Mouse (Mus musculus) ES-E14 (cell line): ENCODE measurements around the gene Lmx1b. TPM values are rescaled to one million over a fixed set of nuclear protein-coding genes. Genes with fewer than 3 reads are reported as not detected.

ENCODE experiments used
- DNase-seq: peaks from one replicate; pipeline ENCODE4 v3.0.0-alpha.2; 2013; ENCODE audit warnings: low read depth, low spot score
- H3K27ac ChIP-seq: 2 replicates; pipeline ENCODE4 v1.5.1; 2012; ENCODE audit warnings: low read depth, mild to moderate bottlenecking, low read length, moderate library complexity, mixed read lengths; ENCODE audit not compliant: poor library complexity, insufficient read depth, severe bottlenecking
- H3K36me3 ChIP-seq: 2 replicates; pipeline ENCODE4 v1.6.1; 2012; ENCODE audit warnings: mild to moderate bottlenecking, low read length, moderate library complexity, mixed read lengths; ENCODE audit not compliant: control insufficient read depth, poor library complexity, insufficient read depth, severe bottlenecking
- H3K4me1 ChIP-seq, 2 experiments: fragments of 150-350 bp in 1 of 2; sonication (generic) in 1 of 2; 2 replicates each; pipeline ENCODE4 v1.6.1; 2012; ENCODE audit warnings: low read length in 2 of 2, mild to moderate bottlenecking in 1 of 2, mixed read lengths in 1 of 2; ENCODE audit not compliant: control insufficient read depth in 2 of 2, insufficient read depth in 2 of 2, poor library complexity in 1 of 2
- H3K4me3 ChIP-seq, 2 experiments: fragments of 150-350 bp in 1 of 2; sonication (generic) in 1 of 2; 2 replicates each; pipeline ENCODE4 v1.5.1; 2012; ENCODE audit warnings: low read length in 2 of 2, low read depth in 1 of 2, mild to moderate bottlenecking in 1 of 2, mixed read lengths in 1 of 2; ENCODE audit not compliant: insufficient read depth in 1 of 2, poor library complexity in 1 of 2, severe bottlenecking in 1 of 2
- H3K9ac ChIP-seq: 2 replicates; pipeline ENCODE4 v1.6.1; 2012; ENCODE audit warnings: low read depth, mild to moderate bottlenecking, low read length, mixed read lengths; ENCODE audit not compliant: poor library complexity, insufficient read depth, severe bottlenecking
- H3K9me3 ChIP-seq: fragments of 150-350 bp; sonication (generic); 2 replicates; pipeline ENCODE4 v1.6.1; 2012; ENCODE audit warnings: low read depth, mild to moderate bottlenecking, low read length; ENCODE audit not compliant: control insufficient read depth, insufficient read depth
- CHD2 ChIP-seq: IDR thresholded peaks from 2 replicates; pipeline ENCODE4 v1.6.1; 2014; ENCODE audit warnings: mild to moderate bottlenecking, low read depth, low read length, inconsistent platforms
- HCFC1 ChIP-seq: IDR thresholded peaks from 2 replicates; pipeline ENCODE4 v1.6.1; 2012; ENCODE audit warnings: low read length, inconsistent platforms, borderline replicate concordance; ENCODE audit not compliant: insufficient read depth
- MAFK ChIP-seq: IDR thresholded peaks from 2 replicates; pipeline ENCODE4 v1.6.1; 2014; ENCODE audit warnings: mild to moderate bottlenecking, low read depth, low read length, inconsistent platforms; ENCODE audit not compliant: insufficient read depth
- ZC3H11A ChIP-seq: IDR thresholded peaks from 2 replicates; pipeline ENCODE4 v1.6.1; 2012; ENCODE audit warnings: low read depth, mild to moderate bottlenecking, inconsistent platforms, low read length, borderline replicate concordance
- ZNF384 ChIP-seq: IDR thresholded peaks from 2 replicates; pipeline ENCODE4 v1.6.1; 2012; ENCODE audit warnings: low read depth, low read length, inconsistent platforms
- in situ Hi-C, 2 experiments: fragments of 600-800 bp; cut with MboI; formaldehyde crosslinking; loops; one replicate each; pipeline ENCODE4 v1.15.1; 2025; ENCODE audit warnings: low sequenced_read_pairs in 2 of 2, inconsistent platforms in 1 of 2; ENCODE audit not compliant: unreplicated experiment in 2 of 2
- total RNA-seq: library from RNA; depleted of rRNA; stranded (reverse); fragments of 300-350 nt; gene quantifications from 2 replicates; pipeline ENCODE4 v1.2.3, GENCODE M21; 2012

The Lmx1b gene
- total RNA-seq, 1 experiment: 0.67 TPM

DNA sequence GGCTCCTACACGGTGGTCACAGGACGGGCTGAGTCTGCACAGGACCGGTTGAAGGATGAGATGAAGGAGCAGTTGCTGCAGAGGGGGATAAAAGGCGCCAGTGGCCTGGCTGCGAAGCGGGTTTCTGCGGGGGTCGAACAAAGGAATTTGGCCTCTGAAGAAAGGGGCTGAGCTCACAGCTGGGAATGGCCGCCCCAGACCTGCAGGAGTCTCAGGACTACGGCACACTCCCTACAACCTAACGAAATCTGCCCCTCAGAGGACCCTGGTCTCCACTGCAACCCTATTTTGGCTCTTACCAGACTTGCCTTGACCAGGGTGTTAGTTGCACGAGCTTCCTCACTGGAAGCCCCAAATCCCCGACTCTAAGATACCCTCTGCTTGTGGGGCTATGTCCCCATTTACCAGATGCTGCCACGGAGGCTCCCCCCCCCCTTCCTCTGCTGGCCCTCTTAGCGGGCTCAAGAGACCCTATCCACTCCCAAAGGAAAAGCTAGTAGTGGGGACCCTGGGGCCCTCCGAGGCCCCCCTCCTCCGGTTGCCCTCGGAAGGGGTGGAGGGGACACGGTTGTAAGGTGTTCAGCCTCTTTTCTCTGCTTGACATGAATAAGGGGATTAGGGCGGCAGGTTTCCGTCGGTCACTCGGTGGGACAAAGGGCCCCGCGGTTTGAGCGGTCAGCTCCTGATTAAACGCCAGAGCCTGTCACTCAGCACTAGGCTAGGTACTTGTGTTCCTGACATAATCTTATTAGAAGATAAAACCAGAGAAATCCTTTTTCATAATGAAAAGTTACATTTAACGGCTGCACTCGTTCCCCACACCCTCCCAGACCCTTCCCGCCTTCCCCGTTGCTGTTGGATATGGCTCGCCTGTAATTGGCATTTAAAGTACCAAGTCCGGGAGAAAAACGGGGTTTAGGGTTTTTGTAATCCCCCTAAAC, 10.0 kb downstream of the Lmx1b start:
- H3K4me1 ChIP-seq: peaks cover 0 to 10% of the 10 kb centered on the region in 2 experiments; a peak in 2 of 4 replicates
- in situ Hi-C loops: loop anchor here (10.0 to 25.0 kb wide), 2 partner anchors 1993 to 1996 kb away; partner anchors contain the start of gene Prdm12 (in 1 of the 2)
- no peaks in the 10 kb centered on the region for H3K36me3 ChIP-seq
- H3K4me3 ChIP-seq: no peak overlapping the region
- H3K9me3 ChIP-seq: no peaks in the 10 kb centered on the region
- no peak overlapping the region for H3K9ac ChIP-seq
- TF ChIP-seq CHD2 (no peak), MAFK (no peak), HCFC1 (no peak), ZC3H11A (no peak), ZNF384 (no peak)
- DNase-seq: no peak
- no peak overlapping the region for H3K27ac ChIP-seq

DNA sequence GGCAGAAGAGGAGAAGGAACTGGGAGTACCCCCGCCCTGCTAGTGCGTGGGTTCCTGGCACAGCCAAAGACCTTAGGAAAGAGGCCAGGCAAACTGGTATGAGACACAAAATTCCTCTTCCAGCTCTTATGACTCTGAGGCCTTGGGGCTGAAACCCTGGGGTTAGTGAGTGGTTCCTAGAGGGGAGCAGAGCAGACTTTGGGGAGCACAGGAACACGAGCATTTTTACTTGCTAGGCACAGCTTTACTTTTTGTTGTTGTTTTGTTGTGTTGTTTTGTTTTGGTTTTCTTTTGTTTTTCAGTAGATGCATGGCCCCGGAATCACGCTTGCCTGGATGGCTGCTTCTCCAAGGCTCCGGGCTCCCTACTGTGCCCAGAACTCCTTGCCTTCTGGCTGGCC, 10.7 kb downstream of the Lmx1b start:
- Histone ChIP-seq H3K27ac (no peak overlapping the region), H3K9me3 (no peaks in the 10 kb centered on the region), H3K4me3 (no peak overlapping the region), H3K4me1 (peaks cover 0 to 10% of the 10 kb centered on the region in 2 experiments; a peak in 2 of 4 replicates), H3K9ac (no peak overlapping the region), H3K36me3 (no peaks in the 10 kb centered on the region)
- in situ Hi-C loops: loop anchor here (10.0 to 25.0 kb wide), 2 partner anchors 1992 to 1995 kb away; partner anchors contain the start of gene Prdm12 (in 1 of the 2)
- DNase-seq: no peak
- no peak for TF ChIP-seq HCFC1
- no peak for TF ChIP-seq ZC3H11A
- TF ChIP-seq MAFK: no peak
- TF ChIP-seq ZNF384: no peak
- no peak for TF ChIP-seq CHD2

DNA sequence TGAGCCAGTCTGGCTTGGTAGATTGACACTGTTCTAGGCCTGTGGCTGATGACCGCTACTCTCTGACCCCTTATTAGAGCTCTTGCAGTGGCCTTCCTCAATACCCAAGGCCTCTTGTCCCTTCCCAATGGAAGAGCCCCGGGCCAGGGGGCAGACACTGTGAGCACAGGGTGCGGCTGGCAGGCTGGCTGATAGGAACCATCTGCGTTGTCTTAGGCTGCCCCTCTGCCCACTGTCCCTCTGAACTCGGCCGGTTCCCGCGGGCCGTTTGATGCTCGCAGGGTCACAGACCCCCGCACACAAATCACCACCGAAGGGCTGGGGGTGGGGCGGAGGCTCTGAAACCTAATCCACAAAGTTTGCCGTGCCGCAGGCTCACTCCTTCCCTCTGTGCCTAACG, 11.5 kb downstream of the Lmx1b start:
- H3K4me3 ChIP-seq: no peak overlapping the region; a peak in 1 of 4 replicates
- H3K27ac ChIP-seq: no peak overlapping the region
- no peaks in the 10 kb centered on the region for H3K9me3 ChIP-seq
- no peaks in the 10 kb centered on the region for H3K36me3 ChIP-seq
- TF ChIP-seq HCFC1: no peak
- no peak for TF ChIP-seq MAFK
- TF ChIP-seq ZC3H11A: no peak
- no peak for TF ChIP-seq CHD2
- TF ChIP-seq ZNF384: no peak
- no peak for DNase-seq
- peaks cover 0 to 10% of the 10 kb centered on the region in 2 experiments; a peak in 2 of 4 replicates for H3K4me1 ChIP-seq
- H3K9ac ChIP-seq: no peak overlapping the region
- in situ Hi-C loops: loop anchor here in 1 of 2 experiments (25.0 kb wide), 1 partner anchor 1991 kb away; the partner anchor contains the start of gene Prdm12

DNA sequence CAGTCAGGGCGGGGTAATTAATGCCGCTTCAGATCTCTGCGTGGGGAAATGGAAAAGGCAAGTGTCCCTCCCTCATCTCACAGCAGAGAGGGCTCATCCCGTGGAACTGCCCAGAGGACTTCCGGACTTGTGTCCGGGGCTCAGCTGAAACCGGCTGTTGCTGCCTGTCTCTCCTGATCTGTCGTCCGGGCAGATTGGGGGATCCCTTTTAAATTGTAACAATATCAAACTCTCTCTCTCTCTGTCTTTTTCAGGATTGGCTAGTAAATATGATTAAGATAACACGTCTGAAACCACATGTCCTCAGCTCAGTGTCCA, 13.3 kb downstream of the Lmx1b start:
- H3K9ac ChIP-seq: no peak overlapping the region
- no peak for DNase-seq
- no peaks in the 10 kb centered on the region for H3K9me3 ChIP-seq
- peaks cover 0 to 7% of the 10 kb centered on the region in 2 experiments; a peak in 2 of 4 replicates for H3K4me1 ChIP-seq
- TF ChIP-seq ZNF384 (no peak), ZC3H11A (no peak), MAFK (no peak), CHD2 (no peak), HCFC1 (no peak)
- no peak overlapping the region for H3K27ac ChIP-seq
- no peak overlapping the region for H3K4me3 ChIP-seq
- H3K36me3 ChIP-seq: no peaks in the 10 kb centered on the region
- in situ Hi-C loops: loop anchor here in 1 of 2 experiments (25.0 kb wide), 1 partner anchor 1990 kb away; the partner anchor contains the start of gene Prdm12
